In genomic region chr2:32665345-32665744, GRCm38 (mm10) we compare ENCODE assay signal across 17 mouse cellular contexts. TPM values are rescaled to one million over a fixed set of nuclear protein-coding genes. Genes with fewer than 3 reads are reported as not detected.
DNase-seq lines count a peak whose midpoint lies in the region; ATAC-seq and TF ChIP-seq lines count a peak whose summit lies in the region.
"Had no signal": no experiment of that assay in that cellular context is flagged by ENCODE, and none has a peak within 500 bp of the region (broad histone marks: within the 10 kb centered on the region; RNA-seq: fewer than 3 reads in every experiment).

No protein-coding gene starts in this region.

- TF ChIP-seq RAD21 in CH12.LX (IDR thresholded peaks at IDR 0.05; ENCODE audit: low read depth, low read length) = no peak

- WGBS in heart, embryonic 13.5 days = 60% methylated on average over 8 of the region's 8 CpGs
- WGBS in kidney, embryonic 16.5 days = 69% methylated on average over 8 of the region's 8 CpGs
- WGBS in thymus, adult 2 months = 94% methylated on average over 8 of the region's 8 CpGs

- H3K27ac ChIP-seq in heart, embryonic 13.5 days (replicated peaks) = peak overlapping the region; percentile 73
- H3K27ac ChIP-seq in kidney, embryonic 16.5 days (ENCODE audit: low read length) = no peak overlapping the region
- H3K27ac ChIP-seq in CH12.LX (ENCODE audit: insufficient read depth, low read depth) = peak overlapping the region; percentile 35
- H3K27ac ChIP-seq in ES-E14 (ENCODE audit: insufficient read depth, low read depth, low read length, poor library complexity, severe bottlenecking) = peak overlapping the region; percentile 6; the same call in 1 of the 2 replicates
- no peak overlapping the region for H3K27ac ChIP-seq in thymus, adult 2 months (ENCODE audit: control insufficient read depth, insufficient read depth, low read length)
- H3K27ac ChIP-seq: embryonic facial prominence, embryonic 15.5 days; hindbrain, embryonic 15.5 days; left cerebral cortex, adult 2 months; liver, embryonic 14.5 days had no signal

- H3K4me3 ChIP-seq in heart, embryonic 13.5 days = no peak overlapping the region
- no peak overlapping the region for H3K4me3 ChIP-seq in kidney, embryonic 16.5 days (ENCODE audit: low read length)
- no peak overlapping the region for H3K4me3 ChIP-seq in CH12.LX (replicated peaks in 1 of 3; ENCODE audit: low read depth in 2 of 3, low read length in 2 of 3, poor library complexity in 1 of 3)
- no peak overlapping the region for H3K4me3 ChIP-seq in ES-E14 (ENCODE audit: insufficient read depth in 1 of 2, low read depth in 1 of 2, low read length in 2 of 2, poor library complexity in 1 of 2, severe bottlenecking in 1 of 2)
- no peak overlapping the region for H3K4me3 ChIP-seq in thymus, adult 2 months (ENCODE audit: control insufficient read depth, insufficient read depth, low read length)
- H3K4me3 ChIP-seq: embryonic facial prominence, embryonic 15.5 days; hindbrain, embryonic 15.5 days; left cerebral cortex, adult 2 months had no signal

- peaks cover 72% of the 10 kb centered on the region for H3K4me1 ChIP-seq in heart, embryonic 13.5 days
- peaks cover 21% of the 10 kb centered on the region for H3K4me1 ChIP-seq in kidney, embryonic 16.5 days (ENCODE audit: insufficient read depth, low read length)
- H3K4me1 ChIP-seq in CH12.LX (ENCODE audit: control insufficient read depth in 1 of 2, insufficient read depth in 2 of 2) (peaks cover 20 to 48% of the 10 kb centered on the region in 2 experiments), ES-E14 (ENCODE audit: control insufficient read depth in 2 of 2, insufficient read depth in 2 of 2, low read length in 2 of 2, poor library complexity in 1 of 2) (peaks cover 0 to 14% of the 10 kb centered on the region in 2 experiments; a peak in 2 of 4 replicates)
- H3K4me1 ChIP-seq in thymus, adult 2 months (replicated peaks; ENCODE audit: control insufficient read depth, insufficient read depth, low read length) = no peaks in the 10 kb centered on the region

- no peak for DNase-seq in heart, adult 18-20 months
- no peak for DNase-seq in kidney, postnatal 10 days
- DNase-seq in CH12.LX (ENCODE audit: extremely low read depth) (peak; percentile 77), ES-E14 (ENCODE audit: low read depth, low spot score) (no peak)
- no peak for DNase-seq in thymus, adult 2 months
- DNase-seq: cerebellum, adult 9-11 months; gastrocnemius, postnatal 25 days; kidney, adult 8-10 months; right cerebral cortex, postnatal 25 days; thymus, postnatal 14 days had no signal

- peak; percentile 18; the same call in 1 of the 2 replicates for TF ChIP-seq POLR2A in CH12.LX (IDR thresholded peaks at IDR 0.05; ENCODE audit: low read depth, low read length)
- no peak for TF ChIP-seq POLR2A in thymus, adult 2 months (IDR thresholded peaks at IDR 0.05; ENCODE audit: control insufficient read depth, extremely low read depth, insufficient read depth, low read length, poor library complexity)

- peaks cover 29% of the 10 kb centered on the region for H3K36me3 ChIP-seq in heart, embryonic 13.5 days
- H3K36me3 ChIP-seq in kidney, embryonic 16.5 days (ENCODE audit: insufficient read depth, low read length) = no peaks in the 10 kb centered on the region
- no peaks in the 10 kb centered on the region for H3K36me3 ChIP-seq in CH12.LX (replicated peaks in 1 of 2; ENCODE audit: control insufficient read depth in 1 of 2, insufficient read depth in 1 of 2, low read length in 1 of 2)
- no peaks in the 10 kb centered on the region; the same call in 1 of the 2 replicates for H3K36me3 ChIP-seq in ES-E14 (ENCODE audit: control insufficient read depth, insufficient read depth, low read length, poor library complexity, severe bottlenecking)
- no peaks in the 10 kb centered on the region for H3K36me3 ChIP-seq in thymus, adult 2 months (ENCODE audit: control insufficient read depth, insufficient read depth, low read length)
- H3K36me3 ChIP-seq: hindbrain, embryonic 15.5 days had no signal

- ATAC-seq in heart, embryonic 13.5 days (ENCODE audit: extremely low read depth, insufficient number of reproducible peaks, low FRiP score, low TSS enrichment) = no peak
- ATAC-seq in kidney, embryonic 16.5 days (ENCODE audit: low FRiP score, low TSS enrichment) = 0 out of 2 replicates have a peak, but pooled peaks have one; percentile 33
- ATAC-seq: lung, postnatal 0 days had no signal

- dilution Hi-C loops in CH12.LX (cut with MboI; ENCODE audit: extremely low pct_ligation_motif_present, extremely low pct_unique_long_range_greater_than_20kb, low sequenced_read_pairs) = no loop called here

- H3K9ac ChIP-seq in heart, embryonic 13.5 days = peak overlapping the region; percentile 41
- H3K9ac ChIP-seq in kidney, embryonic 16.5 days (replicated peaks; ENCODE audit: low read length) = 0 out of 2 replicates have a peak overlapping the region, but pooled peaks have one; percentile 13
- H3K9ac ChIP-seq in CH12.LX (ENCODE audit: insufficient read depth, low read depth) (0 out of 2 replicates have a peak overlapping the region, but pooled peaks have one; percentile 2), ES-E14 (ENCODE audit: insufficient read depth, low read depth, low read length, poor library complexity, severe bottlenecking) (no peak overlapping the region)
- H3K9ac ChIP-seq: embryonic facial prominence, embryonic 15.5 days; hindbrain, embryonic 15.5 days; liver, embryonic 14.5 days had no signal

- H3K79me2 ChIP-seq in CH12.LX (replicated peaks; ENCODE audit: control insufficient read depth, extremely low read depth, insufficient read depth, poor library complexity, severe bottlenecking) = no peaks in the 10 kb centered on the region

- no peak; the same call in 1 of the 2 replicates for TF ChIP-seq EP300 in CH12.LX (IDR thresholded peaks at IDR 0.05; ENCODE audit: low read length)

- no peaks in the 10 kb centered on the region for H3K9me3 ChIP-seq in heart, embryonic 13.5 days
- H3K9me3 ChIP-seq in kidney, embryonic 16.5 days (ENCODE audit: low read length) = no peaks in the 10 kb centered on the region
- H3K9me3 ChIP-seq in CH12.LX (replicated peaks; ENCODE audit: low read length) (no peaks in the 10 kb centered on the region), ES-E14 (ENCODE audit: control insufficient read depth, insufficient read depth, low read depth, low read length) (no peaks in the 10 kb centered on the region)
- H3K9me3 ChIP-seq: embryonic facial prominence, embryonic 15.5 days; hindbrain, embryonic 15.5 days had no signal

- in situ Hi-C loops in CH12.LX (cut with MboI; ENCODE audit: low pct_ligation_motif_present, low pct_unique_long_range_greater_than_20kb, low sequenced_read_pairs) (no loop called here), ES-E14 (cut with MboI; ENCODE audit: low sequenced_read_pairs in 2 of 2, unreplicated experiment in 2 of 2) (no loop called here)

- no peak for TF ChIP-seq CTCF in CH12.LX (conservative IDR thresholded peaks at IDR 0.05 in 1 of 2, IDR thresholded peaks at IDR 0.05 in 1 of 2; ENCODE audit: low read depth in 2 of 2, low read length in 2 of 2)
- TF ChIP-seq CTCF in thymus, adult 2 months (IDR thresholded peaks at IDR 0.05; ENCODE audit: borderline replicate concordance, control insufficient read depth, extremely low read depth, insufficient read depth, low read length, poor library complexity) = no peak

- no peaks in the 10 kb centered on the region for H3K27me3 ChIP-seq in heart, embryonic 13.5 days (replicated peaks)
- no peaks in the 10 kb centered on the region for H3K27me3 ChIP-seq in kidney, embryonic 16.5 days (ENCODE audit: insufficient read depth, low read length)
- H3K27me3 ChIP-seq in CH12.LX (replicated peaks) = no peaks in the 10 kb centered on the region
- no peaks in the 10 kb centered on the region for H3K27me3 ChIP-seq in thymus, adult 2 months (ENCODE audit: control insufficient read depth, insufficient read depth, low read length)
- H3K27me3 ChIP-seq: embryonic facial prominence, embryonic 15.5 days; hindbrain, embryonic 15.5 days had no signal

- H3K4me2 ChIP-seq in heart, embryonic 13.5 days = no peak overlapping the region
- no peak overlapping the region for H3K4me2 ChIP-seq in kidney, embryonic 16.5 days (replicated peaks; ENCODE audit: low read depth, low read length)
- peak overlapping the region; percentile 4 for H3K4me2 ChIP-seq in CH12.LX (ENCODE audit: insufficient read depth, low read depth, poor library complexity, severe bottlenecking)
- H3K4me2 ChIP-seq: embryonic facial prominence, embryonic 15.5 days; hindbrain, embryonic 15.5 days had no signal

RNA-seq across cellular contexts. Expression of gene Eng, which starts 18.9 kb away (rescaled TPM):
- 148 and 155 TPM in 2 replicates for polyA plus RNA-seq in heart, embryonic 13.5 days (2015; fragmentation: Nextera tagmentation; extraction: Ambion mirVana)
- 100 to 1,000 TPM in 1 of 2 experiments, 10 to 100 TPM in 1; 95.1 to 106 TPM for total RNA-seq in heart, adult 18-20 months (2021)
- polyA plus RNA-seq in kidney, embryonic 16.5 days (2015; fragmentation: Nextera tagmentation; extraction: Ambion mirVana) = 93.6 and 98.7 TPM in 2 replicates
- total RNA-seq in CH12.LX (2012; rRNA removed) (0.13 TPM in 2 replicates), CH12.LX (2014; rRNA removed) (0.08 TPM in 1 of 2 replicates, not detected in the other), ES-E14 (2012; rRNA removed) (18.3 and 36.8 TPM in 2 replicates)
- 0.44 and 0.47 TPM in 2 replicates for polyA plus RNA-seq in CH12.LX (2012; ENCODE audit: insufficient read length, low read depth)
- polyA plus RNA-seq in thymus, adult 2 months (2012; rRNA removed) = 62.1 and 66.1 TPM in 2 replicates

RNA-seq across cellular contexts. Expression of gene Fpgs, which starts 38.6 kb away (rescaled TPM):
- 19.0 and 21.3 TPM in 2 replicates for polyA plus RNA-seq in heart, embryonic 13.5 days (2015; fragmentation: Nextera tagmentation; extraction: Ambion mirVana)
- 1 to 10 TPM; 4.4 to 5.0 TPM for total RNA-seq in heart, adult 18-20 months (2021)
- polyA plus RNA-seq in kidney, embryonic 16.5 days (2015; fragmentation: Nextera tagmentation; extraction: Ambion mirVana) = 42.3 and 45.1 TPM in 2 replicates
- total RNA-seq in CH12.LX (2012; rRNA removed) (31.8 and 34.1 TPM in 2 replicates), CH12.LX (2014; rRNA removed) (37.9 and 41.8 TPM in 2 replicates), ES-E14 (2012; rRNA removed) (61.2 and 84.6 TPM in 2 replicates)
- 52.4 and 59.2 TPM in 2 replicates for polyA plus RNA-seq in CH12.LX (2012; ENCODE audit: insufficient read length, low read depth)
- 61.8 and 65.7 TPM in 2 replicates for polyA plus RNA-seq in thymus, adult 2 months (2012; rRNA removed)

RNA-seq across cellular contexts. Expression of gene Ak1, which starts 43.8 kb away (rescaled TPM):
- polyA plus RNA-seq in heart, embryonic 13.5 days (2015; fragmentation: Nextera tagmentation; extraction: Ambion mirVana) = 302 and 318 TPM in 2 replicates
- 100 to 1,000 TPM; 654 to 691 TPM for total RNA-seq in heart, adult 18-20 months (2021)
- polyA plus RNA-seq in kidney, embryonic 16.5 days (2015; fragmentation: Nextera tagmentation; extraction: Ambion mirVana) = 35.7 and 39.1 TPM in 2 replicates
- total RNA-seq in CH12.LX (2012; rRNA removed) (2.9 and 3.9 TPM in 2 replicates), CH12.LX (2014; rRNA removed) (1.4 TPM in 2 replicates), ES-E14 (2012; rRNA removed) (77.4 and 90.8 TPM in 2 replicates)
- polyA plus RNA-seq in CH12.LX (2012; ENCODE audit: insufficient read length, low read depth) = 1.5 and 2.8 TPM in 2 replicates
- polyA plus RNA-seq in thymus, adult 2 months (2012; rRNA removed) = 3.6 and 23.5 TPM in 2 replicates

RNA-seq across cellular contexts. Expression of gene Cdk9, which starts 47.5 kb away (rescaled TPM):
- 60.0 and 63.2 TPM in 2 replicates for polyA plus RNA-seq in heart, embryonic 13.5 days (2015; fragmentation: Nextera tagmentation; extraction: Ambion mirVana)
- 10 to 100 TPM; 22.4 to 24.1 TPM for total RNA-seq in heart, adult 18-20 months (2021)
- 113 and 115 TPM in 2 replicates for polyA plus RNA-seq in kidney, embryonic 16.5 days (2015; fragmentation: Nextera tagmentation; extraction: Ambion mirVana)
- 41.7 and 45.2 TPM in 2 replicates for total RNA-seq in CH12.LX (2012; rRNA removed)
- 72.1 and 73.7 TPM in 2 replicates for total RNA-seq in CH12.LX (2014; rRNA removed)
- polyA plus RNA-seq in CH12.LX (2012; ENCODE audit: insufficient read length, low read depth) = 136 and 138 TPM in 2 replicates
- 68.0 and 72.4 TPM in 2 replicates for total RNA-seq in ES-E14 (2012; rRNA removed)
- polyA plus RNA-seq in thymus, adult 2 months (2012; rRNA removed) = 220 and 239 TPM in 2 replicates

RNA-seq across cellular contexts. Expression of gene Sh2d3c, which starts 55.5 kb away (rescaled TPM):
- polyA plus RNA-seq in heart, embryonic 13.5 days (2015; fragmentation: Nextera tagmentation; extraction: Ambion mirVana) = 33.0 and 34.1 TPM in 2 replicates
- 10 to 100 TPM; 23.1 to 30.8 TPM for total RNA-seq in heart, adult 18-20 months (2021)
- 41.5 and 44.2 TPM in 2 replicates for polyA plus RNA-seq in kidney, embryonic 16.5 days (2015; fragmentation: Nextera tagmentation; extraction: Ambion mirVana)
- 10.2 and 11.1 TPM in 2 replicates for total RNA-seq in CH12.LX (2012; rRNA removed)
- 4.8 and 5.1 TPM in 2 replicates for total RNA-seq in CH12.LX (2014; rRNA removed)
- 22.0 and 25.8 TPM in 2 replicates for polyA plus RNA-seq in CH12.LX (2012; ENCODE audit: insufficient read length, low read depth)
- total RNA-seq in ES-E14 (2012; rRNA removed) = 1.7 and 1.8 TPM in 2 replicates
- 104 and 106 TPM in 2 replicates for polyA plus RNA-seq in thymus, adult 2 months (2012; rRNA removed)

Comparison
In these comparisons a context has a peak if more than half of its experiments do, and no peak if none do; other contexts are left out.
1. H3K27ac ChIP-seq: peak in heart, embryonic 13.5 days (single experiment), CH12.LX (single experiment) and ES-E14 (single experiment); none in kidney, embryonic 16.5 days (single experiment) and thymus, adult 2 months (single experiment).
2. RNA of gene Eng, which starts 18.9 kb away (polyA plus RNA-seq): 148 to 155 TPM in heart, embryonic 13.5 days, 93.6 to 98.7 TPM in kidney, embryonic 16.5 days and 62.1 to 66.1 TPM in thymus, adult 2 months; 0.44 to 0.47 TPM in CH12.LX; every median in the first group is over 10 times any median in the second.